In genomic region chr4:59558096-59558720, GRCm38 (mm10) we compare ENCODE assay signal across 14 mouse cellular contexts. TPM values are rescaled to one million over a fixed set of nuclear protein-coding genes. Genes with fewer than 3 reads are reported as not detected.
DNase-seq lines count a peak whose midpoint lies in the region; ATAC-seq lines count a peak whose summit lies in the region.
"Had no signal": no experiment of that assay in that cellular context is flagged by ENCODE, and none has a peak within 500 bp of the region (broad histone marks: within the 10 kb centered on the region; RNA-seq: fewer than 3 reads in every experiment).

No protein-coding gene starts in this region.

- H3K4me1 ChIP-seq in liver, embryonic 12.5 days = peaks cover 21% of the 10 kb centered on the region
- peaks cover 3% of the 10 kb centered on the region; the same call in 1 of the 2 replicates for H3K4me1 ChIP-seq in liver, embryonic 11.5 days (replicated peaks; ENCODE audit: control insufficient read depth, insufficient read depth, low read length)
- no peaks in the 10 kb centered on the region for H3K4me1 ChIP-seq in forebrain, embryonic 15.5 days

- 46% methylated on average over 6 of the region's 6 CpGs for WGBS in liver, embryonic 12.5 days (ENCODE audit: insufficient replicate concordance)
- WGBS in liver, embryonic 11.5 days = 60% methylated on average over 6 of the region's 6 CpGs
- WGBS in forebrain, embryonic 15.5 days = 77% methylated on average over 6 of the region's 6 CpGs

- no peak for DNase-seq in liver, embryonic 11.5 days (ENCODE audit: low spot score)
- DNase-seq in adrenal gland, postnatal 36 days = peak; percentile 31 to 53
- DNase-seq in kidney, postnatal 25 days = peak; percentile 65 to 78
- no peak for DNase-seq in frontal cortex, postnatal 36 days (ENCODE audit: low spot score in 2 of 2)
- DNase-seq in layer of hippocampus, postnatal 36 days = no peak
- no peak for DNase-seq in layer of hippocampus, adult 9-11 months
- DNase-seq: cerebellum, adult 11 months; gastrocnemius, postnatal 10 days; heart, postnatal 36 days; left cerebral cortex, postnatal 4 days; right cerebral cortex, postnatal 25 days had no signal

- H3K27me3 ChIP-seq in liver, embryonic 12.5 days (replicated peaks) = no peaks in the 10 kb centered on the region; the same call in none of the 2 replicates
- H3K27me3 ChIP-seq in liver, embryonic 11.5 days (replicated peaks; ENCODE audit: control insufficient read depth, insufficient read depth, low read length) = no peaks in the 10 kb centered on the region
- H3K27me3 ChIP-seq in forebrain, embryonic 15.5 days = no peaks in the 10 kb centered on the region

- no peak overlapping the region for H3K4me3 ChIP-seq in liver, embryonic 12.5 days
- H3K4me3 ChIP-seq in liver, embryonic 11.5 days (ENCODE audit: low read depth, low read length) = no peak overlapping the region
- H3K4me3 ChIP-seq in forebrain, embryonic 15.5 days = no peak overlapping the region

- H3K9ac ChIP-seq in liver, embryonic 12.5 days = no peak overlapping the region
- H3K9ac ChIP-seq in liver, embryonic 11.5 days (ENCODE audit: low read depth, low read length) = no peak overlapping the region
- H3K9ac ChIP-seq in forebrain, embryonic 15.5 days (replicated peaks) = no peak overlapping the region

- H3K9me3 ChIP-seq in liver, embryonic 12.5 days (replicated peaks) = no peaks in the 10 kb centered on the region
- no peaks in the 10 kb centered on the region for H3K9me3 ChIP-seq in liver, embryonic 11.5 days (ENCODE audit: control insufficient read depth, low read length)
- H3K9me3 ChIP-seq in forebrain, embryonic 15.5 days = no peaks in the 10 kb centered on the region

- no peak overlapping the region for H3K4me2 ChIP-seq in liver, embryonic 12.5 days
- no peak overlapping the region for H3K4me2 ChIP-seq in liver, embryonic 11.5 days
- H3K4me2 ChIP-seq in forebrain, embryonic 15.5 days (replicated peaks) = no peak overlapping the region

- ATAC-seq in liver, embryonic 12.5 days = 0 out of 2 replicates have a peak, but pooled peaks have one; percentile 30
- no peak for ATAC-seq in liver, embryonic 11.5 days (replicated peaks; ENCODE audit: low FRiP score)
- no peak for ATAC-seq in forebrain, embryonic 15.5 days (replicated peaks)
- ATAC-seq: forebrain, embryonic 14.5 days had no signal

- no peaks in the 10 kb centered on the region for H3K36me3 ChIP-seq in liver, embryonic 12.5 days
- H3K36me3 ChIP-seq in liver, embryonic 11.5 days (ENCODE audit: control insufficient read depth, insufficient read depth, low read length) = no peaks in the 10 kb centered on the region
- H3K36me3 ChIP-seq in forebrain, embryonic 15.5 days = no peaks in the 10 kb centered on the region

- peak overlapping the region; percentile 58; the same call in 1 of the 2 replicates for H3K27ac ChIP-seq in liver, embryonic 12.5 days
- H3K27ac ChIP-seq in liver, embryonic 11.5 days (ENCODE audit: low read depth, low read length) = no peak overlapping the region
- H3K27ac ChIP-seq in forebrain, embryonic 15.5 days (replicated peaks) = no peak overlapping the region

RNA-seq across cellular contexts. Expression of gene Ptbp3, which starts 9.0 kb away (rescaled TPM):
- 60.2 and 62.6 TPM in 2 replicates for polyA plus RNA-seq in liver, embryonic 12.5 days (2016; fragmentation: Nextera tagmentation; extraction: Ambion mirVana)
- polyA plus RNA-seq in liver, embryonic 11.5 days (2014; fragmentation: Nextera tagmentation; extraction: Ambion mirVana) = 77.7 and 80.0 TPM in 2 replicates
- total RNA-seq in adrenal gland, postnatal 36 days (2021) = 100 to 1,000 TPM; 104 to 123 TPM
- total RNA-seq in layer of hippocampus, postnatal 36 days (2021) = 10 to 100 TPM; 35.1 to 39.8 TPM
- polyA plus RNA-seq in forebrain, embryonic 15.5 days (2015; fragmentation: Nextera tagmentation; extraction: Ambion mirVana) = 19.3 and 19.5 TPM in 2 replicates

RNA-seq across cellular contexts. Expression of gene Hsdl2, which starts 23.2 kb away (rescaled TPM):
- 18.8 TPM in 2 replicates for polyA plus RNA-seq in liver, embryonic 12.5 days (2016; fragmentation: Nextera tagmentation; extraction: Ambion mirVana)
- polyA plus RNA-seq in liver, embryonic 11.5 days (2014; fragmentation: Nextera tagmentation; extraction: Ambion mirVana) = 22.4 and 25.8 TPM in 2 replicates
- total RNA-seq in adrenal gland, postnatal 36 days (2021) = 10 to 100 TPM; 79.9 to 82.5 TPM
- 10 to 100 TPM; 28.2 to 29.0 TPM for total RNA-seq in layer of hippocampus, postnatal 36 days (2021)
- 20.7 and 22.2 TPM in 2 replicates for polyA plus RNA-seq in forebrain, embryonic 15.5 days (2015; fragmentation: Nextera tagmentation; extraction: Ambion mirVana)

Comparison
In these comparisons a context has a peak if more than half of its experiments do, and no peak if none do; other contexts are left out.
1. DNase-seq: peak in adrenal gland, postnatal 36 days (2 of 2) and kidney, postnatal 25 days (2 of 2); none in liver, embryonic 11.5 days (single experiment), frontal cortex, postnatal 36 days (0 of 2), layer of hippocampus, postnatal 36 days (0 of 2) and layer of hippocampus, adult 9-11 months (single experiment).